Mouse (Mus musculus) ES-CJ7 (cell line): ENCODE measurements at regions not wholly inside any gene's neighbourhood (a gene's known extent, or its start where the extent isn't known, plus 50 kb on each side); places are given as distances from the start of the nearest gene placed in this dataset.

Experiments
- DNase-seq: peaks from one replicate; pipeline ENCODE4 v3.0.0; 2011; ENCODE audit warnings: low read depth, low spot score

DNA sequence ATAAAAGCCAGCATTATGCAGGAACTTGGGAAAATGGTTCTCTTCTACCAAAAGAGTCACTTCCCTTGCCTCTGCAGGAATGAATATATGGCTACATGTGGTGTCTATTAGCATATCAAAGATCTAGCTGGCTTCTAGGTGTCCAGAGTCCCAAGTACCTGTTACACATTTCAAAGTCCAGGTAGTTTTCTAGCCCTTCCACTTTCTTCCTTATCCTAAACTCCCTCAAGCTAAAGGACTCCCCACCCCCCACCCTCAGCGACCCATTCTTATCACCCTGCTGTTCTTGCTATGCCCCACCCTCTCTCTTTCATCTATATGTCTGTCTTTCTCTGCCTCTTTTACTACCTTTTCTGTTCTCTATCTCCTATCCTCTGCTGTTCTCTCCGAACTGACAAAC lies 288.3 kb upstream of the Cntn4 start:
- peak; percentile 4 for DNase-seq

DNA sequence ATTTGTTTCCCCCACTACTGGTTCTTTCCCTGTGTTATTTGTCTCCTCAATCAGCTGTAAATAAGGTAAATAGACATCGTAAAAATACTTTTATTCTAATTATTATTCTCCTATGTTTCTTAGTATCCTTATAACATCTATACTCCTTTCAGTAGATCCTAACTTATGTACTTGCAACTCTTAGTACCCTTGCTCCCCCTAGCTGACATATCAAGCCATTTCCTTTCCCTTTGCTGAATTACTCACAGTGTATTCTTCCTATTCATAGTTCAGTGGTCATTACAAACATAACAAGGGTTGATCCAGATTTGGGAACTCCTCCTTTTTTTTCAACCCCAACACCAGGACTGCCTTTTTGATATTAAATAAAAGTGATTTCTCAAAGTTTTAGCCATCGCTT lies 279.1 kb upstream of the Cntn4 start:
- DNase-seq, result no peak

DNA sequence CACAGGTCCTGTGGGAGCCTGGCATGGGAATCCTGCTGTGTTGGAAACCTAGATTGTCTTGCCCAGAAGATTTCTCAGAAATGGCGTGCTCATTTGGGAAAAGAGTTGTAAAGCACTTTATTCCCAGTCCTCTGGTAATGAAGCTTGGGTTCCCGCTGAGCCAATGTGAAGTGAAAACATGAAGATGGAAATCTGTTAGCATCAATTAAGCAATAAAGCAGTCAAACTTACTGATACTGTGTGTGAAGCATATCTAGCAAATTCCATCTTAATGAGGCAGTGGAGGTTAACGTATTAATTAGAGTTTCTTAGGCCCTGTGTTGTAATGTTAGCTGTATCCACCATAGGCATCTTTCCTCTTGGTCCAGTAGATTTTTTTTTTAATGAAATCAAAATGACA lies 259.9 kb upstream of the Cntn4 start:
- DNase-seq, result no peak

DNA sequence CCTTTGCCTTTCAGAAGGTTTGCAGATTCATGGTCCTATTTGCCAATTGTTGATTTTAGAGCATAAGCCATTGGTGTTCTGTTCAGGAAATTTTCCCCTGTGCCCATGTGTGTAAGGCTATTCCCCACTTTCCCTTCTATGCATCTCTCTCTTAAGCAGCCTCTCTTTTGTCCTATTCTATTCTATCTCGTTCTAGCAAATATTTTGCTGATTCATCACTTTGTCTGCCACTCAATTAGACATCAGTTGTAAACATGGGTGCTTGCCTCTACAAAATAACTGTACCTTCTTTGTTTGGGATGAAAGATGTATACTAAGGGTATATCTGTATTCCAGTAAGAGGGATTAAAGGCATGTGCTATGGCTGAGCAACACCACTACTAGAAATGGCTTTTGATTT lies 230.3 kb upstream of the Cntn4 start:
- DNase-seq, result no peak

DNA sequence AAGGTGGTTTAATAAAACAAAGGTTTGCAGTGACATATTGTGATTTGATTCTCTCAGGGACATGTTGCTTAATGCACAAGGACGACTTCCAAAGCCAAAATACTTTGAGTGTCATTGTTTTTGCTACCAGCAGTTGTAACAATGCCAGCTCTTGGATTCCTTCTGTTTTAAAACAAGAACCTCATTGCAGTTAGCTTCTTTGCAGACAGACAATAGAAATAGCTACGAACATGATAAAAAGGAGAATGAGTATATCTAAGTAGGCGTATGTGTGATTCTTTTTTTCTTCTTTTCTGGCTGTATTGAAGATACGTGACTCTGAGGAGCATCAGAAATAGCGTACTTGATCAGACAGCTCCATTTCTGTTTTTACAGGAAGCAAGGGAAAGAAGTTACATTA lies 194.1 kb upstream of the Cntn4 start:
- DNase-seq, result no peak

DNA sequence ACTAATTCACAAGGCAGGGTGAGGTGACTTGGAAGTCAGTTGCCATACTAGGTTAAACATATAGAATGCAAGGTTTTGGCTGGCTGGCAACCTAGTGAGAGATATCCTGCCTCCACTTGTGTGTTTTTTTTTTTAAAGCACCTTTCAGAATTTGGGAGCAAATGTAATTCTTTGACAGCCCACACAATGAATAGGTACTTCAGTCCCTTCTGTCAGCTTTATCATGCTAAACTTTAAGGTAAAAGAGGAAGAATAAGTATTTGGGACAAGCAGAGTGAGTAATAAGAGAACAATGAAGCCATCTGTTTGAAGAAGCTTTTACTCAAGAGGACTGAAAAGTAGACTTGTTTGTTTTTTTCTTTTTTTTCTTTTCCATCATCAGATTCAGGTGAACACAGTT lies 184.2 kb upstream of the Cntn4 start:
- peak; percentile 24 for DNase-seq
